Mouse (Mus musculus): ENCODE data around the gene Scp2. TPM values are rescaled to one million over a fixed set of nuclear protein-coding genes. Genes with fewer than 3 reads are reported as not detected.

Gene Scp2
- polyA plus RNA-seq, 1 experiment = 19.3 TPM

- no peaks in the 10 kb centered on the region for H3K27me3 ChIP-seq (ENCODE audit: control insufficient read depth, insufficient read depth, low read length)
- peaks cover 4% of the 10 kb centered on the region for H3K4me1 ChIP-seq (ENCODE audit: control insufficient read depth, insufficient read depth, low read length)
- no peak overlapping the region for H3K4me3 ChIP-seq (ENCODE audit: control insufficient read depth, low read depth, low read length)
- no peaks in the 10 kb centered on the region for H3K36me3 ChIP-seq (ENCODE audit: control insufficient read depth, insufficient read depth, low read length)
- no peak for TF ChIP-seq CTCF (IDR thresholded peaks at IDR 0.05; ENCODE audit: control insufficient read depth, insufficient read depth, insufficient replicate concordance, low read depth, low read length)
- TF ChIP-seq POLR2A (IDR thresholded peaks at IDR 0.05; ENCODE audit: control insufficient read depth, low read depth, low read length) = no peak
- H3K27ac ChIP-seq (ENCODE audit: control insufficient read depth, insufficient read depth, low read depth, low read length) = no peak overlapping the region; the same call in 1 of the 2 replicates
These were observed 74.5 kb downstream of the Scp2 start for GRCm38 (mm10) chr4:108070286-108070685.

GRCm38 (mm10) chr4:108068081-108068480 is 76.7 kb downstream of the Scp2 start:
- Histone ChIP-seq H3K4me3 (ENCODE audit: control insufficient read depth, low read depth, low read length) (no peak overlapping the region), H3K4me1 (ENCODE audit: control insufficient read depth, insufficient read depth, low read length) (peaks cover 4% of the 10 kb centered on the region), H3K27me3 (ENCODE audit: control insufficient read depth, insufficient read depth, low read length) (no peaks in the 10 kb centered on the region), H3K36me3 (ENCODE audit: control insufficient read depth, insufficient read depth, low read length) (no peaks in the 10 kb centered on the region; the same call in 1 of the 2 replicates), H3K27ac (ENCODE audit: control insufficient read depth, insufficient read depth, low read depth, low read length) (no peak overlapping the region)
- no peak for TF ChIP-seq POLR2A (IDR thresholded peaks at IDR 0.05; ENCODE audit: control insufficient read depth, low read depth, low read length)
- TF ChIP-seq CTCF (IDR thresholded peaks at IDR 0.05; ENCODE audit: control insufficient read depth, insufficient read depth, insufficient replicate concordance, low read depth, low read length) = no peak

GRCm38 (mm10) chr4:108067261-108067660 is 77.5 kb downstream of the Scp2 start:
- no peak overlapping the region for H3K4me3 ChIP-seq (ENCODE audit: control insufficient read depth, low read depth, low read length)
- no peaks in the 10 kb centered on the region for H3K27me3 ChIP-seq (ENCODE audit: control insufficient read depth, insufficient read depth, low read length)
- TF ChIP-seq POLR2A (IDR thresholded peaks at IDR 0.05; ENCODE audit: control insufficient read depth, low read depth, low read length) (no peak), CTCF (IDR thresholded peaks at IDR 0.05; ENCODE audit: control insufficient read depth, insufficient read depth, insufficient replicate concordance, low read depth, low read length) (no peak)
- H3K27ac ChIP-seq (ENCODE audit: control insufficient read depth, insufficient read depth, low read depth, low read length) = no peak overlapping the region
- peaks cover 4% of the 10 kb centered on the region for H3K4me1 ChIP-seq (ENCODE audit: control insufficient read depth, insufficient read depth, low read length)
- H3K36me3 ChIP-seq (ENCODE audit: control insufficient read depth, insufficient read depth, low read length) = no peaks in the 10 kb centered on the region; the same call in 1 of the 2 replicates

GRCm38 (mm10) chr4:108066569-108066968 is 78.2 kb downstream of the Scp2 start:
- Histone ChIP-seq H3K4me3 (ENCODE audit: control insufficient read depth, low read depth, low read length) (no peak overlapping the region), H3K27ac (ENCODE audit: control insufficient read depth, insufficient read depth, low read depth, low read length) (no peak overlapping the region), H3K36me3 (ENCODE audit: control insufficient read depth, insufficient read depth, low read length) (no peaks in the 10 kb centered on the region; the same call in 1 of the 2 replicates), H3K27me3 (ENCODE audit: control insufficient read depth, insufficient read depth, low read length) (no peaks in the 10 kb centered on the region), H3K4me1 (ENCODE audit: control insufficient read depth, insufficient read depth, low read length) (peaks cover 4% of the 10 kb centered on the region)
- no peak for TF ChIP-seq CTCF (IDR thresholded peaks at IDR 0.05; ENCODE audit: control insufficient read depth, insufficient read depth, insufficient replicate concordance, low read depth, low read length)
- no peak for TF ChIP-seq POLR2A (IDR thresholded peaks at IDR 0.05; ENCODE audit: control insufficient read depth, low read depth, low read length)

DNA sequence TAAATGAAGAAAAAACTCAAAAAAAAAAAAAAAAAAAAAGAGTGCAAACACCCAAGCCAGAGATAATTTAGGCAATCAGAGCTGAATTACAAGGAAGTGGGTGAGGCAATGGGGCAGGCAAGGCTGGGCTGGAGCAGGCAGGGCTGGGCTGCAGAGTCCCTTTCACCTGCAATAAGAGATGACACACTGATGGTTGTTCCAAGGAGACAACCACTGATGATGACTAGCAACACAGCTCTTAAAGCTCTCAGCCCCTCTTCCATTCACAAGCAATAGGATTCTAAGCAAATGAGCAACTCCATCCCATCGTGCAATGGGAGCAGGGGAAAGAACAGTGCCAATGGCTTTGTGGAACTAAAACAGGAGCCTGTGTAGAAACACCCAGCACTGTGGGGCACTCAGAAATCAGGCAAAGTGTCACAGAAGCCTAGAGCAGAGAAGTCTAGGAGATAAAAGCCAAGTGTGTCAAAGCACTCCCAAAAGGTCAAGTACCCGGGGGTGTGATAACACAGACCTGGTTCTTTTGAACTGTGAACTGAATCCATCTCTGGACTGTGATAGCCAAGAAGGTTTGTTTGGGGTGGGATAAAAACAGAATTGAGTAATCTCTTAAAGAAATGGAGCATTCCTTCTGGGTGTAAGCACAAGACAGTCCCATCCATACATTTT is 79.5 kb downstream of the Scp2 start:
- Histone ChIP-seq H3K4me1 (ENCODE audit: control insufficient read depth, insufficient read depth, low read length) (no peaks in the 10 kb centered on the region), H3K27me3 (ENCODE audit: control insufficient read depth, insufficient read depth, low read length) (no peaks in the 10 kb centered on the region), H3K4me3 (ENCODE audit: control insufficient read depth, low read depth, low read length) (no peak overlapping the region), H3K27ac (ENCODE audit: control insufficient read depth, insufficient read depth, low read depth, low read length) (no peak overlapping the region), H3K36me3 (ENCODE audit: control insufficient read depth, insufficient read depth, low read length) (no peaks in the 10 kb centered on the region; the same call in 1 of the 2 replicates)
- TF ChIP-seq CTCF (IDR thresholded peaks at IDR 0.05; ENCODE audit: control insufficient read depth, insufficient read depth, insufficient replicate concordance, low read depth, low read length) = no peak
- no peak for TF ChIP-seq POLR2A (IDR thresholded peaks at IDR 0.05; ENCODE audit: control insufficient read depth, low read depth, low read length)

GRCm38 (mm10) chr4:108063616-108064015 is 81.2 kb downstream of the Scp2 start:
- no peaks in the 10 kb centered on the region for H3K27me3 ChIP-seq (ENCODE audit: control insufficient read depth, insufficient read depth, low read length)
- H3K4me3 ChIP-seq (ENCODE audit: control insufficient read depth, low read depth, low read length) = no peak overlapping the region
- H3K4me1 ChIP-seq (ENCODE audit: control insufficient read depth, insufficient read depth, low read length) = no peaks in the 10 kb centered on the region
- H3K27ac ChIP-seq (ENCODE audit: control insufficient read depth, insufficient read depth, low read depth, low read length) = no peak overlapping the region
- H3K36me3 ChIP-seq (ENCODE audit: control insufficient read depth, insufficient read depth, low read length) = no peaks in the 10 kb centered on the region; the same call in 1 of the 2 replicates
- TF ChIP-seq POLR2A (IDR thresholded peaks at IDR 0.05; ENCODE audit: control insufficient read depth, low read depth, low read length) = no peak
- TF ChIP-seq CTCF (IDR thresholded peaks at IDR 0.05; ENCODE audit: control insufficient read depth, insufficient read depth, insufficient replicate concordance, low read depth, low read length) = no peak

- no peaks in the 10 kb centered on the region for H3K4me1 ChIP-seq (ENCODE audit: control insufficient read depth, insufficient read depth, low read length)
- no peak overlapping the region for H3K27ac ChIP-seq (ENCODE audit: control insufficient read depth, insufficient read depth, low read depth, low read length)
- H3K4me3 ChIP-seq (ENCODE audit: control insufficient read depth, low read depth, low read length) = no peak overlapping the region
- TF ChIP-seq CTCF (IDR thresholded peaks at IDR 0.05; ENCODE audit: control insufficient read depth, insufficient read depth, insufficient replicate concordance, low read depth, low read length) (no peak), POLR2A (IDR thresholded peaks at IDR 0.05; ENCODE audit: control insufficient read depth, low read depth, low read length) (no peak)
- no peaks in the 10 kb centered on the region for H3K27me3 ChIP-seq (ENCODE audit: control insufficient read depth, insufficient read depth, low read length)
- H3K36me3 ChIP-seq (ENCODE audit: control insufficient read depth, insufficient read depth, low read length) = no peaks in the 10 kb centered on the region; the same call in 1 of the 2 replicates
These were observed 82.3 kb downstream of the Scp2 start for GRCm38 (mm10) chr4:108062524-108062923.
